Mouse (Mus musculus) c-Kit-positive CD71-positive TER-119-positive erythroid progenitor cells, embryonic 14.5 days (primary cell): Measurements from ENCODE around the gene Isg20.

ENCODE experiments used
- DNase-seq: peaks from one replicate; pipeline ENCODE4 v3.0.0-alpha.2; 2013; ENCODE audit warnings: low spot score

Isg20 gene

DNA sequence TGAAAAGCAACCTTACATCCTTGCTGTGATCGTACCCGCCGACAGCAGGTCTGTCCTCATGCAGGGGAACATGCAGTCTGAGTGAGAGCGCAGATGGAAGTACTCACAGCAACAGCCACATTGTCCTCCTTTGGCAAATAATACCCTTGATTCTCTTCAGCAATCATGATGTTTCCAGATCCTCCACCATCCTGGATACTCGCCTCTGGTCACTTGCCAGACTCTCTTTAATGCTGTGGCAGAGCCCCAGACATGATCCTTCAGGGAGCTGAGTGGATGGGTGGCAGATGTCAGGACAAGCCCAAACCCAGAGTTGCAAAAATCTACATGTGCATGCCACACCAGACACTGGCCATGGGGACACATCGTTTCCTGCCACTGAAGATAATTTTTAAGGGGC is 41.9 kb downstream of the Isg20 start:
- DNase-seq = no peak

DNA sequence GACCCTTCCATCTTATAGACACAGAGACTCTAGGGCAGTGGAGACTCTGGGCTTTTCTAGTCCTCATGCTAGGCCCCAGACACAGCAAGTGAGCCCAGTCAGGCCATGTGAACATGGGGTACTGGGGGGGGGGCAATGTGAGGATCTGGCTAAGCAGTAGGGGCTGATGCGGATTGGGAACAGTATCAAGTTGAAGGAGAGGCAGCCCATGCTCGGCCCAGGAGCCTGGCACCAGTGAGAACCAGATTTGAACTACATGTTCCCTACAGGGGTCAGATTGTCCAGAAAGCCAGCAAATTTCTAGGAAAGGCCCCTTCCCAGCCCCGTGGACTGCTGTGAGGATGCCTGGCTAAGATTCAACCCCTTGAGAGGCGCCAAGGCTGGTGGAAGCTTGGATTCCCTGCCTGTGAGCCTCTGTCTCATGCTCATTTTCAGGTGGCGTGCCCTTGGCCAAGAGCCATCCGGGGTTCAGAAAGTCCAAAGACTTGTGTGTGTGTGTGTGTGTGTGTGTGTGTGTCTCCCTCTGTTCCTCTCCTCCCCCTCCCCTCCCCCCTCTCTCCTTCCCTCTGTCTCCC is 45.4 kb downstream of the Isg20 start:
- DNase-seq = no peak

DNA sequence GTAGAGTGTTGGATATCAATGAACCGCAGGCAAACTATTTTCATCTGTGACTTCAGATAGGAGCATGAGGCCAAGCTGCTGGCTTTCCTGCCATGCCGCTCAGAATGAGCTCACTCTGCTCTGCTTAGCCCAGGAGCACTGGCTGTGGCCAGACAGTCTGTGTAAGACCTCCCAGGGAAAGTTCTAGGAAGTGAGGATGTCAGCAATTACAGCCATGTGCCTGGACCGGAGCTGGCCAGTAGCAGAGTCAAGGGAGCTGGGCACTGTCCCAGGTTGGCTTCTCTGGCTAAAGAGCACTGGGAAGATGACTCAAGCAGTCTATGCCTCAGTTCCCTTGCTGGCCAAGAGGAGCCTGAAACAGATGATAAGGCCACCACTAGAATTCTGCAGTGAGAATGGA is 50.7 kb downstream of the Isg20 start:
- no peak for DNase-seq
